Mouse (Mus musculus) kidney, adult 2 months (tissue): ENCODE results near the gene Sdk1. TPM values are rescaled to one million over a fixed set of nuclear protein-coding genes. Genes with fewer than 3 reads are reported as not detected.

ENCODE experiments used
- DNase-seq: peaks from one replicate; pipeline ENCODE4 v3.0.0; 2021
- H3K27ac ChIP-seq: fragments of 200-500 bp; 2 replicates; pipeline ENCODE4 v1.5.1; 2012; ENCODE audit warnings: low read depth, low read length, control low read depth, inconsistent platforms; ENCODE audit not compliant: insufficient read depth
- H3K27me3 ChIP-seq: fragments of 200-500 bp; replicated peaks from 2 replicates; pipeline ENCODE4 v1.6.1; 2012; ENCODE audit warnings: mild to moderate bottlenecking, moderate library complexity, low read length, inconsistent platforms; ENCODE audit not compliant: control insufficient read depth, insufficient read depth
- H3K36me3 ChIP-seq: fragments of 200-500 bp; 2 replicates; pipeline ENCODE4 v1.6.1; 2012; ENCODE audit warnings: mild to moderate bottlenecking, moderate library complexity, low read length, inconsistent platforms; ENCODE audit not compliant: control insufficient read depth, insufficient read depth
- H3K4me1 ChIP-seq: fragments of 200-500 bp; 2 replicates; pipeline ENCODE4 v1.6.1; 2011; ENCODE audit warnings: low read length; ENCODE audit not compliant: control insufficient read depth, insufficient read depth
- H3K4me3 ChIP-seq: fragments of 200-500 bp; 2 replicates; pipeline ENCODE4 v1.5.1; 2011; ENCODE audit warnings: mild to moderate bottlenecking, low read depth, low read length, control low read depth; ENCODE audit not compliant: insufficient read depth
- CTCF ChIP-seq: fragments of 200-500 bp; conservative IDR thresholded peaks from 2 replicates; pipeline ENCODE4 v1.5.1; 2011; ENCODE audit warnings: low read depth, mild to moderate bottlenecking, control low read depth, low read length, moderate library complexity, mixed read lengths; ENCODE audit not compliant: insufficient read depth, insufficient read length
- POLR2A ChIP-seq: fragments of 200-500 bp; IDR thresholded peaks from one replicate; pipeline ENCODE4 v1.6.1; 2011; ENCODE audit warnings: low read depth, low read length, control low read depth
- WGBS: fragments of 180-500 bp; shearing (Covaris S2); methylation state at CpG from one replicate; pipeline ENCODE4 v1.1.7; 2018; 5-methylcytosine and 5-hydroxymethylcytosine counted together
- polyA plus RNA-seq: library from polyadenylated mRNA; depleted of rRNA; stranded (reverse); fragments of >200 nt; gene quantifications from 2 replicates; pipeline ENCODE4 v1.2.3, GENCODE M21; 2012

Gene Sdk1
- polyA plus RNA-seq, 1 experiment: 0.63 TPM

- Histone ChIP-seq H3K4me1 (peaks cover 6% of the 10 kb centered on the region; the same call in 1 of the 2 replicates), H3K36me3 (no peaks in the 10 kb centered on the region), H3K27ac (no peak overlapping the region), H3K27me3 (no peaks in the 10 kb centered on the region), H3K4me3 (no peak overlapping the region)
- TF ChIP-seq CTCF: no peak
- TF ChIP-seq POLR2A: no peak
- DNase-seq: no peak
- 89% methylated on average over 4 of the region's 4 CpGs for WGBS
Measured at GRCm38 (mm10) chr5:141393846-141394245, 152.6 kb downstream of the Sdk1 start.

- no peak for DNase-seq
- 94% methylated on average over 8 of the region's 8 CpGs for WGBS
- Histone ChIP-seq H3K4me3 (no peak overlapping the region), H3K27me3 (no peaks in the 10 kb centered on the region), H3K4me1 (peaks cover 6% of the 10 kb centered on the region; the same call in 1 of the 2 replicates), H3K36me3 (no peaks in the 10 kb centered on the region), H3K27ac (no peak overlapping the region)
- TF ChIP-seq CTCF (no peak), POLR2A (no peak)
Measured at GRCm38 (mm10) chr5:141394586-141394985, 153.3 kb downstream of the Sdk1 start.

GRCm38 (mm10) chr5:141403741-141404140 lies 162.5 kb downstream of the Sdk1 start:
- WGBS: 77% methylated on average over 8 of the region's 8 CpGs
- Histone ChIP-seq H3K36me3 (no peaks in the 10 kb centered on the region), H3K4me1 (no peaks in the 10 kb centered on the region), H3K4me3 (no peak overlapping the region), H3K27ac (no peak overlapping the region), H3K27me3 (no peaks in the 10 kb centered on the region)
- TF ChIP-seq CTCF: no peak
- TF ChIP-seq POLR2A: no peak
- no peak for DNase-seq

GRCm38 (mm10) chr5:141404651-141405050 lies 163.4 kb downstream of the Sdk1 start:
- H3K27me3 ChIP-seq: no peaks in the 10 kb centered on the region
- H3K36me3 ChIP-seq: no peaks in the 10 kb centered on the region
- no peak for TF ChIP-seq POLR2A
- no peak for TF ChIP-seq CTCF
- DNase-seq: no peak
- H3K27ac ChIP-seq: no peak overlapping the region
- no peaks in the 10 kb centered on the region for H3K4me1 ChIP-seq
- no peak overlapping the region for H3K4me3 ChIP-seq
- 66% methylated on average over 2 of the region's 2 CpGs for WGBS

GRCm38 (mm10) chr5:141406926-141407325 lies 165.6 kb downstream of the Sdk1 start:
- Histone ChIP-seq H3K27ac (no peak overlapping the region), H3K4me1 (no peaks in the 10 kb centered on the region), H3K27me3 (no peaks in the 10 kb centered on the region), H3K36me3 (no peaks in the 10 kb centered on the region), H3K4me3 (no peak overlapping the region)
- DNase-seq: no peak
- TF ChIP-seq POLR2A (no peak), CTCF (no peak)
- 43% methylated on average over 7 of the region's 7 CpGs for WGBS

GRCm38 (mm10) chr5:141413013-141413412 lies 171.7 kb downstream of the Sdk1 start:
- no peaks in the 10 kb centered on the region for H3K36me3 ChIP-seq
- H3K27me3 ChIP-seq: no peaks in the 10 kb centered on the region
- no peak overlapping the region for H3K27ac ChIP-seq
- H3K4me3 ChIP-seq: no peak overlapping the region
- 79% methylated on average over 11 of the region's 11 CpGs for WGBS
- TF ChIP-seq CTCF (no peak), POLR2A (no peak)
- no peaks in the 10 kb centered on the region for H3K4me1 ChIP-seq
- DNase-seq: no peak

GRCm38 (mm10) chr5:141415644-141416243 lies 174.5 kb downstream of the Sdk1 start:
- 74% methylated on average over 10 of the region's 10 CpGs for WGBS
- Histone ChIP-seq H3K4me1 (no peaks in the 10 kb centered on the region), H3K36me3 (no peaks in the 10 kb centered on the region), H3K27me3 (no peaks in the 10 kb centered on the region), H3K27ac (no peak overlapping the region), H3K4me3 (no peak overlapping the region)
- no peak for DNase-seq
- TF ChIP-seq CTCF (no peak), POLR2A (no peak)

GRCm38 (mm10) chr5:141428132-141428531 lies 186.8 kb downstream of the Sdk1 start:
- Histone ChIP-seq H3K36me3 (no peaks in the 10 kb centered on the region), H3K4me3 (no peak overlapping the region), H3K4me1 (no peaks in the 10 kb centered on the region), H3K27me3 (no peaks in the 10 kb centered on the region), H3K27ac (no peak overlapping the region)
- WGBS: 84% methylated on average over 3 of the region's 3 CpGs
- TF ChIP-seq CTCF: no peak
- TF ChIP-seq POLR2A: no peak
- DNase-seq: no peak
